Mouse (Mus musculus) embryonic fibroblast, embryonic 13.5 days (primary cell): ENCODE results near the gene Ppp1r13l.

Source experiments
- CTCF ChIP-seq: IDR thresholded peaks from 2 replicates; pipeline ENCODE4 v1.5.1; 2011; ENCODE audit warnings: mild to moderate bottlenecking, control low read depth, low read length, moderate library complexity, borderline replicate concordance; ENCODE audit not compliant: insufficient read depth
- POLR2A ChIP-seq: IDR thresholded peaks from 2 replicates; pipeline ENCODE4 v1.6.1; 2011; ENCODE audit warnings: low read depth, mild to moderate bottlenecking, control low read depth, low read length, moderate library complexity

GRCm38 (mm10) chr7:19359299-19359891 lies at the start of gene Ppp1r13l, which contains the start of gene Cd3eap:
- peak; percentile 77 for TF ChIP-seq POLR2A
- no peak for TF ChIP-seq CTCF
